Mouse (Mus musculus) brain, embryonic 14.5 days (tissue): ENCODE data around the gene Pard3b.

Source experiments
- CTCF ChIP-seq: fragments of 200-500 bp; IDR thresholded peaks from 2 replicates; pipeline ENCODE4 v1.5.1; 2012; ENCODE audit warnings: inconsistent platforms, mild to moderate bottlenecking, moderate library complexity, borderline replicate concordance; ENCODE audit not compliant: insufficient read depth, insufficient read length; ENCODE audit errors: extremely low read depth
- POLR2A ChIP-seq: fragments of 200-500 bp; IDR thresholded peaks from 2 replicates; pipeline ENCODE4 v1.6.1; 2012; ENCODE audit warnings: mild to moderate bottlenecking, inconsistent platforms, borderline replicate concordance; ENCODE audit not compliant: poor library complexity, insufficient read depth, insufficient read length, severe bottlenecking; ENCODE audit errors: extremely low read depth

- TF ChIP-seq POLR2A (no peak), CTCF (no peak)
Observed at GRCm38 (mm10) chr1:62629952-62630351, 991.3 kb downstream of the Pard3b start.
